Mouse (Mus musculus): ENCODE measurements around the gene Szt2. TPM values are rescaled to one million over a fixed set of nuclear protein-coding genes. Genes with fewer than 3 reads are reported as not detected.

The Szt2 gene
- polyA plus RNA-seq, 1 experiment from 2014 or later, result 8.7 TPM

DNA sequence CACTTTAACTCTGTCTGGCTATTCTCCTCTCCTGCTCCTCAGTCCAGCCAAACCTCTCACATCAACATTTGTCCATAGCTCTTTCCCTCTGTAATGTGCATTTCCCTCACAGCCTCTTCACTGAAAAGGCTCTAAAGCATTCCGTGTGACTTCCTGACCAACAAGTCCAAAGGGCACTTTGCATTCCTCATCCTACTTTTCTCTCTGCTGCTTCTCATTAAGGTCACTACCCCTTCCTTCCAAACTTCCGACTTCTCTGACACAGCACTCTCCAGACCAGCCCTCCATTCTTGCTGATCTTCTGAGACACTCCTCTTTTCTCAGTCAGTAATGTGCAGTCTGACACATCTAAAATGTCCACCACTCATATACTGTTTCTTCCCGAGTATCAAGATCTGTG lies 12.6 kb downstream of the Szt2 start:
- no peak overlapping the region for H3K27ac ChIP-seq (replicated peaks; ENCODE audit: low read depth, low read length)
- ATAC-seq (ENCODE audit: low read depth) (no peak), DNase-seq (ENCODE audit: low spot score) (no peak)
- H3K9ac ChIP-seq (ENCODE audit: low read depth, low read length), result no peak overlapping the region
- H3K4me1 ChIP-seq (ENCODE audit: control insufficient read depth, insufficient read depth, low read length), result no peaks in the 10 kb centered on the region
- no peaks in the 10 kb centered on the region for H3K9me3 ChIP-seq (ENCODE audit: control insufficient read depth, low read length)
- H3K4me2 ChIP-seq (ENCODE audit: low read depth, low read length), result no peak overlapping the region
- H3K36me3 ChIP-seq (ENCODE audit: control insufficient read depth, insufficient read depth, low read length), result peaks cover 91% of the 10 kb centered on the region
- no peaks in the 10 kb centered on the region for H3K27me3 ChIP-seq (replicated peaks; ENCODE audit: control insufficient read depth, insufficient read depth, low read length)
- H3K4me3 ChIP-seq (ENCODE audit: low read depth, low read length), result no peak overlapping the region
- 69% methylated on average over 3 of the region's 3 CpGs for WGBS

DNA sequence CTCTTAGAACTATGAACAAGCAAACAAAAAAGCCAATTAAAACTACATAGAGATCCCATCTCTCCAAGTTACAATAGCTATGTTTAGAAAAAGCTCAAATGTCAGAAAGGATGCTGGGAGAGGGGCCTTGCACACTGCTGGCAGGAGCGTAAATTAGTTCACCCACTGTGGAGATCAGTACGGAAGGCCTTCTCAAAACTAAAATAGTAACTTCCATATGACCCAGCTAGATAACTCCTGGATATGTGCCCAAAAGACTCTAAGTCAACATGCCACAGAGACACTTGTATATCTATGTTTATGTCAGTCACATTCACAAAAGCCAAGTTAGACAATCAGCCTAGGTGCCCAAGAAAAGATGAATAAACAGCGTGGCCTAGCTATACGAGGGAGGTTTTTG lies 13.8 kb downstream of the Szt2 start:
- no peaks in the 10 kb centered on the region for H3K27me3 ChIP-seq (replicated peaks; ENCODE audit: control insufficient read depth, insufficient read depth, low read length)
- DNase-seq (ENCODE audit: low spot score) (no peak), ATAC-seq (ENCODE audit: low read depth) (no peak)
- no peak overlapping the region for H3K9ac ChIP-seq (ENCODE audit: low read depth, low read length)
- no peak overlapping the region for H3K4me3 ChIP-seq (ENCODE audit: low read depth, low read length)
- 84% methylated on average over 4 of the region's 4 CpGs for WGBS
- no peak overlapping the region for H3K4me2 ChIP-seq (ENCODE audit: low read depth, low read length)
- no peak overlapping the region for H3K27ac ChIP-seq (replicated peaks; ENCODE audit: low read depth, low read length)
- H3K36me3 ChIP-seq (ENCODE audit: control insufficient read depth, insufficient read depth, low read length), result peaks cover 94% of the 10 kb centered on the region
- H3K9me3 ChIP-seq (ENCODE audit: control insufficient read depth, low read length), result no peaks in the 10 kb centered on the region
- no peaks in the 10 kb centered on the region for H3K4me1 ChIP-seq (ENCODE audit: control insufficient read depth, insufficient read depth, low read length)

DNA sequence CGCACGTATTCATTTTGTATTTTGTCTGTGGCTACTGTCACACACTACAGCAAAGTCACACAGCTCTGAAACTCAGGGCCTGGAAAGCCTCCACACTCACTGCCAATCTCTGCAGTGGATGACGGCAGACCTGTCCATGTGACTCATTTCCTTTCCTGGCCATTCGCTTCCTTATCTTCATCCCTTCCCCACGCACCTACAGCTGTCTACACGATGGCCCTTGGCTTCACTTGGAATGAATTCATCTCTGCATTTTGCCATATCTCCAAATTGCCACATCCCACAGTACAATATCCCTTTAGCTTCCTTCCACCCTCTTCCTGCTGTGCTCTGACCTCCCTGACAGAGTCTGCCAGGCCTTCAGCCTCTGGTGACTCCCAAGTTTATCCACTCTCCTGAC lies 14.6 kb downstream of the Szt2 start:
- Histone ChIP-seq H3K4me3 (ENCODE audit: low read depth, low read length) (no peak overlapping the region), H3K36me3 (ENCODE audit: control insufficient read depth, insufficient read depth, low read length) (peaks cover 94% of the 10 kb centered on the region), H3K27ac (replicated peaks; ENCODE audit: low read depth, low read length) (no peak overlapping the region), H3K9ac (ENCODE audit: low read depth, low read length) (no peak overlapping the region), H3K9me3 (ENCODE audit: control insufficient read depth, low read length) (no peaks in the 10 kb centered on the region), H3K4me2 (ENCODE audit: low read depth, low read length) (no peak overlapping the region), H3K27me3 (replicated peaks; ENCODE audit: control insufficient read depth, insufficient read depth, low read length) (no peaks in the 10 kb centered on the region), H3K4me1 (ENCODE audit: control insufficient read depth, insufficient read depth, low read length) (no peaks in the 10 kb centered on the region)
- WGBS, result 86% methylated on average over 6 of the region's 6 CpGs
- ATAC-seq (ENCODE audit: low read depth), result no peak
- DNase-seq (ENCODE audit: low spot score), result no peak

DNA sequence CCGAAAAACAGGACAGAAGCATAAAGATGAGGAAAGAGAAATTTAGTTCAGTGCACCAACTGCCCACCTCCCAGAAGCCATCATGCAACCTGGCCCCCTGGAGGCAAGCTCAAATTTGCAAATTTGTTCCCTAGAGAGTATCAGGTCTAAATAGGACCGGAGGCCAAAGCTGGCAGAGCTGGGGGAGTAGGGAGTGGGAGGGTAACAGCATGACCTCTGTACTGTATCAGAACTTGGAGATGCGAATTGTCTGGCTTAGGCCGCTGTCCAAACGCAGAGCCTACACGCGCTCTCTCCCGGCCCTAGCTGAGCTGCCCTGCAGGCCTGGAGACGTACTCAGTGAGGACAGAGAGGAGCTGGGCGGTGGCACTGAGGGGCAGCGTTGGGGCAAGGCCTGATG lies 18.9 kb downstream of the Szt2 start:
- DNase-seq (ENCODE audit: low spot score) (no peak), ATAC-seq (ENCODE audit: low read depth) (no peak; the same call in 1 of the 2 replicates)
- Histone ChIP-seq H3K27me3 (replicated peaks; ENCODE audit: control insufficient read depth, insufficient read depth, low read length) (no peaks in the 10 kb centered on the region), H3K4me3 (ENCODE audit: low read depth, low read length) (no peak overlapping the region), H3K4me2 (ENCODE audit: low read depth, low read length) (no peak overlapping the region), H3K27ac (replicated peaks; ENCODE audit: low read depth, low read length) (no peak overlapping the region), H3K36me3 (ENCODE audit: control insufficient read depth, insufficient read depth, low read length) (peaks cover 97% of the 10 kb centered on the region), H3K9me3 (ENCODE audit: control insufficient read depth, low read length) (no peaks in the 10 kb centered on the region), H3K9ac (ENCODE audit: low read depth, low read length) (no peak overlapping the region), H3K4me1 (ENCODE audit: control insufficient read depth, insufficient read depth, low read length) (no peaks in the 10 kb centered on the region)
- 90% methylated on average over 11 of the region's 11 CpGs for WGBS

DNA sequence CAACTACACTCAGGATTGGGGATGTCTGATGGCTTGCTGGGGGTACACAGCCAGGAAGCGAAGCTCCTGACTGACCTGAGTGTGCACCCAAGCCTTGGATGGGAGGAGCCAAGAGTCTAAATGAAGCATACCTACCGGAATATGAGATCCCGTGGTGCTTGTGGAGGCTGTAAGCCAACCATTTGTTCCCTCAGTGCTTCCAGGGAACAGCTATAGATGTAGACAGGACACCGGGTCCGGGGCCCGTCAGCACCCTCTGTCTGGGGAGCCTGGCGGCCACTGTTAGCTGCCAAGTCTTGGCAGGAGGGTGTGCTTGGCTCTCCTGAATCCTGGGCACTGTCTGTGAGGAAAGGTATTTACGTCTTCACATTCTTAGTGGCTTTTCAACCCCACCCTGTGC lies 21.8 kb downstream of the Szt2 start:
- Histone ChIP-seq H3K4me3 (ENCODE audit: low read depth, low read length) (no peak overlapping the region), H3K27ac (replicated peaks; ENCODE audit: low read depth, low read length) (no peak overlapping the region), H3K36me3 (ENCODE audit: control insufficient read depth, insufficient read depth, low read length) (peaks cover 97% of the 10 kb centered on the region), H3K4me1 (ENCODE audit: control insufficient read depth, insufficient read depth, low read length) (no peaks in the 10 kb centered on the region), H3K4me2 (ENCODE audit: low read depth, low read length) (no peak overlapping the region), H3K27me3 (replicated peaks; ENCODE audit: control insufficient read depth, insufficient read depth, low read length) (no peaks in the 10 kb centered on the region), H3K9me3 (ENCODE audit: control insufficient read depth, low read length) (no peaks in the 10 kb centered on the region), H3K9ac (ENCODE audit: low read depth, low read length) (no peak overlapping the region)
- WGBS, result 96% methylated on average over 8 of the region's 8 CpGs
- DNase-seq (ENCODE audit: low spot score) (no peak), ATAC-seq (ENCODE audit: low read depth) (no peak)

DNA sequence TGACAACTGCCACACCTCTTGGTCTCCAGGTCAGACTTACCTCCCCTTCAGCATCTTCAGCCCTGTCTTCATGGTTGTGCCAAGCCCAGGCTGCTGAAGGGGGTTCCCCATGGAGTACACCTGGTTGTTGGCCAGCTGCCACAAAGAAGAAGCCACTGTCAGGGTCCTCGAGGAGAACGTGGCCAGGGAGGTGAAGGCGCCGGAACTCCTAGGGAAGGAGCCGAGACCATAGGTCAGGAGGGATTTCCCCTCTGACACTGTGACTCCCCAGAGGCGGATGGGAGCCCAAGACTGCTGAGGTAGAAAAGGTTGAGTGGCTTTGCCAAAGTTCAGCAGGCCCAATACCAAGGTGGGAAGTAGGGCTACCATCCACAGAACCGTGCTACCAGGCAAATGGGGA lies 25.8 kb downstream of the Szt2 start:
- ATAC-seq (ENCODE audit: low read depth) (no peak), DNase-seq (ENCODE audit: low spot score) (no peak)
- peaks cover 94% of the 10 kb centered on the region for H3K36me3 ChIP-seq (ENCODE audit: control insufficient read depth, insufficient read depth, low read length)
- no peaks in the 10 kb centered on the region for H3K4me1 ChIP-seq (ENCODE audit: control insufficient read depth, insufficient read depth, low read length)
- H3K4me2 ChIP-seq (ENCODE audit: low read depth, low read length), result no peak overlapping the region
- H3K27ac ChIP-seq (replicated peaks; ENCODE audit: low read depth, low read length), result no peak overlapping the region
- no peak overlapping the region for H3K4me3 ChIP-seq (ENCODE audit: low read depth, low read length)
- H3K9ac ChIP-seq (ENCODE audit: low read depth, low read length), result no peak overlapping the region
- WGBS, result 89% methylated on average over 7 of the region's 7 CpGs
- H3K27me3 ChIP-seq (replicated peaks; ENCODE audit: control insufficient read depth, insufficient read depth, low read length), result no peaks in the 10 kb centered on the region
- no peaks in the 10 kb centered on the region for H3K9me3 ChIP-seq (ENCODE audit: control insufficient read depth, low read length)

DNA sequence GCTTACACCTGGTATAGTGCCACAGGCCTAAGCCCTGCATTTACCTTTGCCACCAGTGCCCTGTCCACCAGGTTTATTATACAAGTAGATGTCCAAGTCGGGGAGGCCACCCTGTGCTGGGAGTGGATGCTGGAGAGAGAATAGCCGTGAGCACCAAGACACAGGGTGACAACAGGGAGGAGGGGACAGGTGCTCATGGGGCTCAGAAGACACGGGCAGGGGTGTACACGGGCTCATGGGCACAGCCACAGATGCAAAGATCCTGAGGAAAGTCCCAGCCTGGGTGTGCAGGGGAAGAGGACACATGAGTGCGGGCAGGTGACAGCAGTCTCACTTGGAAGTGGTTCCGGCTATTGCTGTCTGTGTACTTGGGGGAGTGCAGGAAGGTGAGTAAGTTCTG lies 33.1 kb downstream of the Szt2 start:
- no peak overlapping the region for H3K4me3 ChIP-seq (ENCODE audit: low read depth, low read length)
- ATAC-seq (ENCODE audit: low read depth), result no peak
- no peaks in the 10 kb centered on the region for H3K4me1 ChIP-seq (ENCODE audit: control insufficient read depth, insufficient read depth, low read length)
- peaks cover 96% of the 10 kb centered on the region for H3K36me3 ChIP-seq (ENCODE audit: control insufficient read depth, insufficient read depth, low read length)
- no peaks in the 10 kb centered on the region for H3K9me3 ChIP-seq (ENCODE audit: control insufficient read depth, low read length)
- 90% methylated on average over 6 of the region's 6 CpGs for WGBS
- H3K27ac ChIP-seq (replicated peaks; ENCODE audit: low read depth, low read length), result no peak overlapping the region
- no peak overlapping the region for H3K4me2 ChIP-seq (ENCODE audit: low read depth, low read length)
- no peak overlapping the region for H3K9ac ChIP-seq (ENCODE audit: low read depth, low read length)
- no peak for DNase-seq (ENCODE audit: low spot score)
- no peaks in the 10 kb centered on the region for H3K27me3 ChIP-seq (replicated peaks; ENCODE audit: control insufficient read depth, insufficient read depth, low read length)

DNA sequence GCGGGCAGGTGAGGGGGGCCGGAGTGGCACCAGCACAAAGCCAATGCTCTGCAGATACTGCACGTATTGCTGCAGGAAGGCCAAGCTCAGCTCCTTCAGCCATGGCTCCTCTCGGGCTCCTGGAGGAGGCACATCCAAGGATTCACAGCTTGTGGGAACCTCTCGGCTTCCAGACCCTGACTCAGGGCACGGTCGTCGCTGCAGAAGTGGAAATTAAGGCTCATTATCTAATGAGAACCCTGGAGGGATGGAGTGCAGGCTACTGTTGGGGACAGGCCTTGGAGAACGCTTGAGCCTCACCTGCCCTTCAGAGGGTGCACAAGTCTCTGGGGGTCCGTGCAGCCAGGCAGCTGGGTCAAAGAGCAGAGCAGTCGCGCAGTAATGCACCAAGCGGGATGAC lies 37.3 kb downstream of the Szt2 start:
- no peaks in the 10 kb centered on the region for H3K27me3 ChIP-seq (replicated peaks; ENCODE audit: control insufficient read depth, insufficient read depth, low read length)
- DNase-seq (ENCODE audit: low spot score) (no peak), ATAC-seq (ENCODE audit: low read depth) (no peak)
- H3K4me2 ChIP-seq (ENCODE audit: low read depth, low read length), result no peak overlapping the region
- 86% methylated on average over 13 of the region's 13 CpGs for WGBS
- no peak overlapping the region for H3K9ac ChIP-seq (ENCODE audit: low read depth, low read length)
- H3K4me1 ChIP-seq (ENCODE audit: control insufficient read depth, insufficient read depth, low read length), result no peaks in the 10 kb centered on the region
- no peak overlapping the region for H3K27ac ChIP-seq (replicated peaks; ENCODE audit: low read depth, low read length)
- H3K4me3 ChIP-seq (ENCODE audit: low read depth, low read length), result no peak overlapping the region
- H3K9me3 ChIP-seq (ENCODE audit: control insufficient read depth, low read length), result no peaks in the 10 kb centered on the region
- peaks cover 94% of the 10 kb centered on the region for H3K36me3 ChIP-seq (ENCODE audit: control insufficient read depth, insufficient read depth, low read length)

DNA sequence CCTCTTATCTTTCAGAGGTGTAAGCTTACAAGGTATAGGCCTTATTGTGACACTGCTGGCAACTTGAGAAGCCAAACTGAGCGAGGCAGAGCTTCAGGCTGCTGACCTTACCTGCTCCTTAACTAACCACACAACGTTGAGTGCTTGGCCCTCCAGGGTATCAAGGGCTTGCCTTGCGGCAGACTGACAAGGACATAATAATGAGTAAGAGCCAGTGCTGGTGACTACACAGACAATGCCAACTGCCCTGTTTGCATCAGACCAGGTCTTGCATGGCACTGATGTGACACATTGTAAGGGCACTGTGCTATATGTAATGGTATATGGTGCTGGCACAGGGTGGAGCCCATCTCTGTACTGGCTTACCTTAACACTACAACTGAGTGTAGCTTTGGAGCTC lies 40.5 kb downstream of the Szt2 start:
- Histone ChIP-seq H3K4me2 (ENCODE audit: low read depth, low read length) (no peak overlapping the region), H3K9me3 (ENCODE audit: control insufficient read depth, low read length) (no peaks in the 10 kb centered on the region), H3K27ac (replicated peaks; ENCODE audit: low read depth, low read length) (no peak overlapping the region), H3K27me3 (replicated peaks; ENCODE audit: control insufficient read depth, insufficient read depth, low read length) (no peaks in the 10 kb centered on the region), H3K36me3 (ENCODE audit: control insufficient read depth, insufficient read depth, low read length) (peaks cover 91% of the 10 kb centered on the region), H3K9ac (ENCODE audit: low read depth, low read length) (no peak overlapping the region), H3K4me3 (ENCODE audit: low read depth, low read length) (no peak overlapping the region), H3K4me1 (ENCODE audit: control insufficient read depth, insufficient read depth, low read length) (no peaks in the 10 kb centered on the region)
- ATAC-seq (ENCODE audit: low read depth) (no peak), DNase-seq (ENCODE audit: low spot score) (no peak)
- 85% methylated on average over 3 of the region's 3 CpGs for WGBS
